Mouse (Mus musculus): Measurements from ENCODE around the gene Megf9.

GRCm38 (mm10) chr4:70553230-70553797, 18.5 kb upstream of the Megf9 start:
- no peak for TF ChIP-seq CTCF (IDR thresholded peaks at IDR 0.05; ENCODE audit: control insufficient read depth, insufficient read depth, low read length)
- TF ChIP-seq POLR2A (IDR thresholded peaks at IDR 0.05; ENCODE audit: borderline replicate concordance, control insufficient read depth, low read depth, low read length): no peak
